Mouse (Mus musculus): ENCODE data around the gene Snx33.
A peak's percentile ranks its signal among the peaks of the same experiment; 100 is the strongest.

Gene Snx33

DNA sequence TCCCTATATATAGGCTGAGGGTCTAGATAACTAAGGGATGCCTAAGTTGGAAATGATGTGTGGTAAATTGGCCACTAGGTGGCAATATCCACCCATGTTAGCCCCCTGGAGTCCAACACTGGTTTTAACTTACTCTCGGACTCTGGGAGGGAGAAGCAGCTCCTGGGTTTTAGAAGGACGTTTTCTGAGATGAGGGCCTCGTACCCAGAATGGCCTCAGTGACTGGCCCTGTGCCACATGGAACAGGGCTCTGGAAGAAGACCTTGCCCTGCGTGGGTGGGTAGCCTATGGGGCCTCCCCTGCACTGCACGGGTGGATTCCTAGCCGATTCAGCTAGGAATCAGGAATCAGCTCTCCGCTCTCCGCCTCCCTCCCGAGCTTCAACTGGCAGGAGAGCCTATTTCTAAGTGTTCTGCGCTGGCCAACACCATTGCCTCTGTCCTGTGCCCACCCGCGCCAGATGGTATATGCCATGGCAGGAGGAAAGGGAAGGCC, 36.6 kb downstream of the Snx33 start:
- no peak for DNase-seq (ENCODE audit: extremely low read depth, low read depth, low spot score)

DNA sequence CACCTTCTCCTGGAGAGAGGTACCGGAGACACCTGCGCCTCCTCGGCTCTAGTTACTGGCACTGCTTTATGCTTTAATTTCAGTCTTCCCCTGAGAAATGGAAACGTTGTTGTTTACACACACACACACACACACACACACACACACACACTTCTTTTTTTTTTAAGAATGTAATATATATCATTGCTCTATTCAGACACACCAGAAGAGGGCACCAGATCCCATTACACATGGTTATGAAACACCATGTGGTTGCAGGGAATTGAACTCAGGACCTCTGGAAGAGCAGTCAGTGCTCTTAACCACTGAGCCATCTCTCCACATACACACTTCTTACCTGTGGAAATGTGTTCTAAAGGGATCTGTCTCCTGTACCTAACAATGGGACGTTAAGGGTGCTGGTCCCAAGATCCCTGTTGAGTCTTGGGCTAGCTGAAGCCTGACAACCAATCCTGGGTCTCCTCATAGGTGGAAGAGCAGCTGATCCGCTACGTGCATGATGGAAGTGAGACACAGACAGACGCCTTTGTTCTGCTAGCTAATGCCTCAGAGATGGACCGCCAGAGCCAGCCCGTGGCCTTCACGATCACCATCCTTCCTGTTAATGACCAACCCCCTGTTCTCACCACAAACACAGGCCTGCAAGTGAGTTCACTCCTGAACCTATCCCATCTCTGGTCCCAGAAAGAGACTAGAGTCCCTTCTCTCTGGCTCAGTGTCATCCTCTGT, 37.5 kb downstream of the Snx33 start:
- DNase-seq (ENCODE audit: extremely low read depth, low read depth, low spot score): no peak

DNA sequence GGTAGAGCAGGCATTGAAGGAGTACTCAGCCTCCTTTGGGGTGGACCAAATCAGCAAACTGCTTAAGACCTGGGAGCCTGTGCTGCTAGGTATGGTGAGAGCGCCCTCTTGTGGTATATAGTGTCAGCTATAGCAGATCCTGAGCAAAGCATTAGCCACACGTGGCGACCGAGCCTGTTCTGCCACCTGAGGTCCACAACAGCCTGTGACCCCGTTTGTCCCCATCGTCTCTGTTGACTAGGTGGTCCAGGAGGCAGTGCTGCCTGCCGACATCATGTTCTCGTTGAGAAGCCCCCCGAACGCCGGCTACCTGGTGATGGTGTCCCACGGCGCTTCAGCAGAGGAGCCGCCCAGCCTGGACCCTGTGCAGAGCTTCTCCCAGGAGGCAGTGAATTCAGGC, 38.4 kb downstream of the Snx33 start:
- no peak for DNase-seq (ENCODE audit: extremely low read depth, low read depth, low spot score)

DNA sequence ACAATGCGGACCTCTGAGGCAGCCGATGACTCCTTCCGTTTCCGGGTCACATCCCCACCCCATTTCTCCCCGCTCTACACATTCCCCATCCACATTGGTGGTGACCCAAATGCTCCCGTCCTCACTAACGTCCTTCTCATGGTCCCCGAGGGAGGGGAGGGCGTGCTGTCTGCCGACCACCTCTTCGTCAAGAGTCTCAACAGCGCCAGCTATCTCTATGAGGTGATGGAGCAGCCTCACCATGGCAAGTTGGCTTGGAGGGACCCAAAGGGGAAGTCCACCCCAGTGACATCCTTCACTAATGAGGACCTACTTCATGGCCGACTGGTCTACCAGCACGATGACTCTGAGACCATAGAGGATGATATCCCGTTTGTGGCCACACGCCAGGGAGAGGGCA, 40.6 kb downstream of the Snx33 start:
- DNase-seq (ENCODE audit: extremely low read depth, low read depth, low spot score): no peak

DNA sequence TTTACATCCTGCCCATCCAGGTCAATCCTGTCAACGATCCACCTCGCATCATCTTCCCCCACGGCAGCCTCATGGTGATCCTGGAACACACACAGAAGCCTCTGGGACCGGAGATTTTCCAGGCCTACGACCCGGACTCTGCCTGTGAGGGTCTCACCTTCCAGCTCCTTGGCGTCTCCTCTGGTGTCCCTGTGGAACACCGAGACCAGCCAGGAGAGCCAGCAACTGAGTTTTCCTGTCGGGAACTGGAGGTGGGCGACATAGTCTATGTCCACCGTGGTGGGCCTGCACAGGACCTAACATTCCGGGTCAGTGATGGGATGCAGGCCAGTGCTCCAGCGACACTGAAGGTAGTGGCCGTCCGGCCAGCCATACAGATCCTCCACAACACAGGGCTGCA, 41.6 kb downstream of the Snx33 start:
- DNase-seq (ENCODE audit: extremely low read depth, low read depth, low spot score): no peak

DNA sequence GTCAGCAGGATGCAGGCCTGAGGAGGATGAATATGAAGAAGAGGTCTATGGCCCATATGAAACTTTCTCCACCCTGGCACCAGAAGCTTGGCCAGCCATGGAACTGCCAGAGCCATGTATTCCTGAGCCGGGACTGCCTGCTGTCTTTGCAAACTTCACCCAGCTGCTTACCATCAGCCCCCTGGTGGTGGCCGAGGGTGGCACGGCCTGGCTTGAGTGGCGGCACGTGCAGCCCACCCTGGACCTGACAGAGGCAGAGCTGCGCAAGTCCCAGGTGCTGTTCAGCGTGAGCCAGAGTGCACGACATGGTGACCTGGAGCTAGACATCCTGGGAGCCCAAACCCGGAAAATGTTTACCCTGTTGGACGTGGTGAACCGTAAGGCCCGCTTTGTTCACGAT, 42.1 kb downstream of the Snx33 start:
- no peak for DNase-seq (ENCODE audit: extremely low read depth, low read depth, low spot score)

DNA sequence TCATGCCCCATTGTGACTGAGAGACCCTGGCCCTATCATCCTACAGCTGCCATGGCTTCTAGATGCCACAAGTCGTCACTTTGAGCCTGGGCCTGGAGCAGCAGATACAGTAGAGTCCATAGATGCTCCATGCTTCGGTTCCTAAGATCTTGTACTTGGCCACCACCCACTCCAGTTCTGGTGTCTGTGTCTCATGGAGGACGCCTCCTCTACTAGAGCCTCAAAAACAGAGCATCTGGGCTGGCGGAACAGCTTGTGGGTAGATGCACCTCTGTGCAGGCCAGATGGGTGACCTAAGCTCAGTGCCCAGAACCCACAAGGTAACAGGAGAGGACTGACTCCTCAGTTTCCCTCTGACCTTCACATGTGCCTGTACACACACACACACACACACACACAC, 43.8 kb downstream of the Snx33 start:
- DNase-seq (ENCODE audit: extremely low read depth, low read depth, low spot score): no peak

DNA sequence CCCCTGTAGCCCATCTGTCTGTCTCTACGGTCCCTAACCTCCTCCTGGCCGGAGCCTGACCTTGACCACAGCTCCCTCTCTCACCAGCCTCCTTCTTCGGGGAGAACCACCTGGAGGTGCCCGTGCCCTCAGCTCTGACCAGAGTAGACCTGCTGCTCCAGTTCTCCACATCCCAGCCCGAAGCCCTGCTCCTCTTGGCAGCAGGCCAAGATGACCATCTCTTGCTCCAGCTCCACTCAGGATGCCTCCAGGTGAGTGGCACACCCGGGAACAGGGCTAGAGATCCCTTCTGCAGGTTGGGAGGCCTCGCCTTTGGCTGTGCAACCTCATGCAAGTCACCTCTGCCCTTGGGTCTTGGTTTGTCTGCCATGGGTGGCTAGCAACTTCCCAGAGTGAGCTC, 44.7 kb downstream of the Snx33 start:
- DNase-seq (ENCODE audit: extremely low read depth, low read depth, low spot score): no peak

DNA sequence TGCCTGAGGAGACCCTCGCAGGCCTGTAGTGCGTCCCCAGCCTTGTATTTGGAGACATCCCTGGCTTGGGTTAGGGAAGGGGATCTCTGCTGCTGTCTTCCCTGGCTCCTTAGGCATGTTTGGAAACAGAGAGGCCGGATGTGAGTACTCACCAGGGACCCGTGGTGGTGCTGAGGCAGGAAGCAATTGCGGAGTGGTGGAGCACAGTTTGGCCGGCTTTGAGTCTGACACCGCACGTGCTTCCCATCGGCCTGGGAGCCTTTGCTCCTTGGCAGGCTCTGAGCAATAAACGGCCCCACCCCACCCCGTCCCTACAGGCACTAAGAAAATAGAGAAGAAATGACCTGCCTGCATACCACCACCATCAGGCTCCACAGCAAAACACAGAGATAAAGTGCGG, 45.4 kb downstream of the Snx33 start:
- DNase-seq (ENCODE audit: extremely low read depth, low read depth, low spot score): no peak

DNA sequence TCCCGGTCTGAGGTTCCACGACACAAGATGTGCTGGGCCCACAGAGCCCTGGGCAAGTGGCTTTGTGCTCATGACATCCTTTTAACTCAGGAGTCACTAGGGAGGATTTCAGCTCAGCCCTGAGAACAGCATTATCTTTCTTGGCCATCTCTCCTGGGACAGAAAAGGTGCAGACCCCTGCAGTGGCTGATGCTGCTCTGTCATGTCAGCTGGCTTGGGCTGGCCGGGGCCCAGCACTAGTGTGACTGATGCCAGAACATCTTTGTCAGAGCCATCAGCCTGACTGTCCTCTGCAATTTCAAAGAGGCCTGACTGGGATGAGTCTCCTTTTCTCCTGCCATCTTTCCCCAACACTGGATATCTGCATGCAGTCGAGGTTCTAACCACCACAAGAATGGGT, 45.9 kb downstream of the Snx33 start:
- DNase-seq (ENCODE audit: extremely low read depth, low read depth, low spot score): no peak

DNA sequence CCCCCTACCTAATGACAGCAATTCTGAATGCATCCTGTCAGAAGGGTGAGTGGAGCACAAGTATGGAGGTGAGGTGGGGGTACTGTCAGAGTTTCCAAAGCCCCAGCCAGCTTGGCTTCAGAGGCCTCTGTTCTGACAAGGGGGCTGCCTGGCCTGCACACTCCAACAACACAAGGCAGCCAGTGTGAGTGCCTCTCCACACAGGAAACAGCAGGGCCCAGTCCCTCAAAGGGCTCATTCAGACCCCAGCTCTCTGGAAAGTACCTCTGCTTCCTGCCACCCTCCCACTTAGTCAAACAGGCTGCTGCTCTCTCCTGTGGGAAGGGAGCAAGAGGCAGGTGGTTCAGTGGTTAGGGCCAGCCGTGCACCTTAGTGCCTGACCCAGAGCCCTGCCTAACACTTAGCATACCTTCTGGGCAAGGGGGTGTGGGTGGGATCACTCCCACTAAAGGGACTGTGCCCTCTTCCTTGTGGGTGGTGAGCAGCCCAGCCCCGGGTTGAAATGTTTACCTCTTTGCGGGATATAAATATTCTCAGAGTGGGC, 46.6 kb downstream of the Snx33 start:
- DNase-seq (ENCODE audit: extremely low read depth, low read depth, low spot score): no peak

DNA sequence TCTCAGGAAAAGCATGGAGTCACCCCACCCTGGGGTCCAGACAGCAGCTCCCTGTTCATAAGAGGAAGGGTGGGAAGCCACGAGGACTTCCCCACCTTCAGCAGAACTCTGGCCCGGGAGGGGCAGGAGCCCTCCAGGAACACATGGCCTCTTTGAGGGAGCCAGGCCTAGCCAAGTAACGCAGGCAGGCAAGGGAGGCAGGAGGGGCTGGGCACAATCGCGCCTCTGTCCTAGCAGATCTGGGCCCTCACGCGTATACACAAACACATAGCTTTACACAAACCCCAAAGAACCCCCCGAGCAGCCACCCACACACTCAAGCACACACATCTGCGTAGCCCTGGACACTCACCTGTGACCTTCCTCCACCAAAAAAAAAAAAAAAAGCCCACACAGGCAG, 47.4 kb downstream of the Snx33 start:
- no peak for DNase-seq (ENCODE audit: extremely low read depth, low read depth, low spot score)

DNA sequence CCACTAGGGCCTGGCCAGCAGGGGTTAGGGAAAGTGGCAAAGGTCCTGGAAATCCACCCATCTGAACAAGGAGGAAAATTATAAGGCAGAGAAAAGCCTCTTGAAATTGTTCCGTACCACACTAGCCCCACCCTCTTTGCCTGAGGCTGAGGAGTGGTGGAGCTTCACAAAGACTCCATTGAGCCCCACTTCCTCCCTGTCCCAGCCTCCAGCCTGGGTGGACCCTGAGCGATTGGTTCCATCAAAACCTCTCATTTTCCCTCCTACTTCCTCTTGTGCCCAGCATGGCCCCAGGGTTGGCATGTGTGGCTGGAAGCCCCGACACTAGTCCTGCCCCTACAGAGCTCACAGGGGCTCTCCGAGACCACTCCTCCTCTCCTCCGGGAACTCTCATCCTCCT, 50.9 kb downstream of the Snx33 start:
- DNase-seq (ENCODE audit: extremely low read depth, low read depth, low spot score): no peak

DNA sequence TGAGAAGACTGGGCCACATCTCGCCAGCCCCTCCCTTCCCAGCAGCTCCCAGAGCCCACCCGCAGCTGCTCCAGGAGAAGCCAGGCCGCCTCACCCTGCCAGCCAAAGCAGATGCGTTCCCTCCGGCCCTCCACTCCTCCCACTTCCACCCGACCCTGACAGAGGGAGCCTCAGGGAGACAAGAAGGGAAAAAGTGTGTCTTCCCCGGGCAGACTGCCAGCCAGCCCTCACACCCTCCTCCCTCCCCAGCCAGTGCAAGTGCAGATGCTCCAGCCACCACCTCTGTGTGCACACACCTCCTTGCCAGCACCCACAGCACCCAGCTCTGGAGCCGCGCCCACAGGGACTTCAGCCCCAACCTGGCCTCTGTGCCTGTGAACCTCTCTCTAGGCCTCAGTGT, 51.4 kb downstream of the Snx33 start:
- DNase-seq (ENCODE audit: extremely low read depth, low read depth, low spot score): no peak

DNA sequence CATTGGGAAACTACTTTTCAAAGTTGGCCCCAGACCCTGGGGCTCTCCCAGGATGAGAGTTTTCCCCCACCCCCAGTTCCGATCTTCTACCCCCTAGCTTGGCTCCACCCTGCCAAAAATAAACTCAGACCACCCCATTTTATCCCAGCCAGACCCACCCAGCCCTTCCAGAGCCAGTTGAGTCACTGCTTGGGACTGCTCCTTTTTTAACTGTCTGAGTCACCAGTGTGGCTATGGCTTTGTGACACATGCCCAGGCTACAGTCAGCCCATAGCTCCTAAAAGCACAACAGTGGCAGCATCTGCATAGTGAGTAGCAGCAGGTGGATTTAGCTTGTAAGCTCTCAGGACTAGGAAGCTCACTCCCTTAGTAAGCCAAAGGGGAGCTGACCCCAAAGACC, 55.1 kb downstream of the Snx33 start:
- DNase-seq (ENCODE audit: extremely low read depth, low read depth, low spot score): no peak

DNA sequence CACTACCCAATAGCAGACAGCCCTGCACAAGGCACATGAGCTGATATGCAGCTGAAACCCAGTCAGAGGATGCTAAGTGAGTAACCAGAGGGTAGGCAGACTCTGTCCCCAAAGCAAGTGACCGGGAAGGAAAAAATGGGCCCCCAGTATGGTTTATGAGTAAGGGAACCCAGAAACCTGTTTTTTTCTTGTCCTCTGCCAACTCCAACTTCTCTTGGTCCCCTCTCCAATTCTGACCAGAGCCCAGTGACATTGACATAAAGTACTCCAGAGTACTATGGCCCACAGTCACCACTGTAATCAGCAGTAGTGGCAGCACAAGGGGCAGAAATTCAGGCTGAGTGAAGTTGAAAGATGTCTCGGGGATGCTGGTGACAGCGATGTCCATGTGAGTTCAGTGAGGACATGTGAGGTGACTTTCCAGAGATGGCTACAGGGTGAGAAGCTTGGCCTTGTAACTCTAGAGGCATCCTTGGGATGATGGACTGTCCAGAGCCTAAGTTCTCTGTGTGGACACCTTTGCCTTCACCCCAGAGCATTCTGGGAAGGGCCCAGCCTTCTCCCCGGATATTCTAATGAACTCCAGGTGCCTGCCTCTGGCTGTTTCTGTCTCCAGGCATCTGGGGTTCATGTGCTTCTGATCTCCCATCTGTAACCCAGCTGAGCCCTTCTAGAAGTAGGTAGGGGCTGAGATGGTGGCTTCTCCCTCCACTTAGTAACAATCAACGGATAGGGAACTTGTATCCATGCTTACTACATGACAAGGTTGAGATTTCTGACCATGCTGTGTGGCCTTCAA, 55.9 kb downstream of the Snx33 start:
- DNase-seq (ENCODE audit: extremely low read depth, low read depth, low spot score): no peak

DNA sequence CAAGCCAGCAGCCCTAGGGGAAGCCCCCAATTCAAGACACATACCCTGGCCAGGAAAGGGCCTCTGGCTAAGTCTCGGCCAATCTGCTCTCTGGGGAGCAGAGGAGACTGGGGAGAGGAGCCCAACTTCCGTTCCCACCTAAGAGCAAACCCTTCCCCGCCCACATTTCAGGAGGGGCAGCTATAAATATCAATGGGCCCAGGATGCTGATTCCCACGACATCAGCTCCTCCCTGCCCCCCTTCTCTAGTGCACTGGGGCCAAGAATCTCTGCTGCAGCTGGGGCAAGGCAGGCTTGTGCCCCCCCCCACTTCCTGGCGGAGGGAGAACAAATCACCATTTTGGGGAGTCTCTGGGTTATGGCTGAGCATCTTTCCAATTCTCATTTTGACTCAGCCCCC, 57.0 kb downstream of the Snx33 start:
- no peak for DNase-seq (ENCODE audit: extremely low read depth, low read depth, low spot score)

DNA sequence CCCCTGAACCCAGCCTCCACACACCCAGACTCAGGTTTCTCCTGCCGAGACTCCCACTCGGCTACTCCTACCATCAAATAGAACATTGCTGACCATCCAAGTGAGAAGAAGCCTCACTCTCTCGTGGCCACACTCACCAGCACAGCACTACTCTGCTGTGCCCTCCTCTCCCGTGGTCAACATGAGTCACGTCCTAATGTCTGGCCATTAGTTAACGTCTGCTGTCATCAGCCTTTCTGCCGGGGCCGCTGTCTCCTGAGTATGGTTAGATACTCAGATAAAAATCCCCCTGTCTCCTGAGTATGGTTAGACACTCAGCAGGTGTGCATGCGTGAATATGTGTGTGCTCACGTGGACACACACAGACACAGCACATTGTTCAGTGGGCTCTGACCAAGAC, 57.4 kb downstream of the Snx33 start:
- no peak for DNase-seq (ENCODE audit: extremely low read depth, low read depth, low spot score)

DNA sequence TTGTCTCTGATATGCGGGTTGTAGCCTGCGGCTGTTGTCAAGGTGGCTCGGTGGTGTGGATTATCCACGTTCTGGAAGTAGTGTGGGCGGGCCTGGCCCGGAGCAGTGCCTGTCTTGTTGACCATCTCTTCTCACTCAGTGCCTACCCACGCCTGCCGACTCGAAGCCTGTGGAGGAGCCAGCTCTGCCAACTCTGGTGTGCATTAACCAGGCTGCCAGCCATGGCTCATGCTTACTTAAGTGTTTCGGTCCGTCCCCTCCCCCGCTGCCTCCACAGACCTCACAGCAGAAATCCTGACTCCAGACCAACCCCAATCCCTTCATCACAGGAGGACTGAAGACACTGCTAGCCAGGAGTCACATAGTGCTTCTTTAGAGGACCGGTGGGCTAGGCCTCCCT, 58.6 kb downstream of the Snx33 start:
- peak; percentile 39 for DNase-seq (ENCODE audit: extremely low read depth, low read depth, low spot score)

DNA sequence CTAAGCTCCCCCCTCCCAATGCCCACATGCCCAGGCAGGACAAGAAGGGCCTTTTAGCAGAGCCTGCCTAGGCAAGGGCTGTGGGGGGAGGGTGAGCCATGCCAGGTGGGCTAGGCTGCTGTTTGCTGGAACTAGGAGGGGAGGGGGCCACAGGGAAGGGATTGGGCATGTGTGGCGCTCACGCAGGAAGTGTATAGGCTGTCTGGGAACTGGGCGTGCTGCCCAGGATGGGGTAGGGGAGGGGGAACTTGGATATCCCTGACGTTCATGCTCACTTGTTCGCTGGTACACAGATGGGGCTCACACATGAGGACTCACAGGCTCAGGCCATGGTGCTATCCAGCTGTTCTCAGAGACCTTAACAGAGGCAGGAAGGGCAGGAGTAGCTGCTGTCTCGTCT, 59.9 kb downstream of the Snx33 start:
- no peak for DNase-seq (ENCODE audit: extremely low read depth, low read depth, low spot score)

Data from fat pad, adult 2 months (tissue).